Mouse (Mus musculus): ENCODE data around the gene Lpp. TPM values are rescaled to one million over a fixed set of nuclear protein-coding genes. Genes with fewer than 3 reads are reported as not detected.

The Lpp gene
- polyA plus RNA-seq, 1 experiment from 2014 or later, result 10.7 TPM

GRCm38 (mm10) chr16:24651655-24652654 is 258.6 kb downstream of the Lpp start:
- TF ChIP-seq EP300 (IDR thresholded peaks at IDR 0.05; ENCODE audit: low read depth), result peak; percentile 38
- TF ChIP-seq CTCF (IDR thresholded peaks at IDR 0.05; ENCODE audit: low read depth), result no peak
- H3K27ac ChIP-seq (ENCODE audit: low read depth), result no peak overlapping the region
- 69% methylated on average over 8 of the region's 8 CpGs for WGBS (ENCODE audit: insufficient replicate concordance)
- H3K9ac ChIP-seq (replicated peaks), result no peak overlapping the region
- no peaks in the 10 kb centered on the region for H3K9me3 ChIP-seq (ENCODE audit: low read length)
- H3K4me1 ChIP-seq (ENCODE audit: insufficient read depth), result peaks cover 3% of the 10 kb centered on the region; the same call in 1 of the 2 replicates
- no peak overlapping the region for H3K4me2 ChIP-seq (ENCODE audit: low read depth, low read length)
- H3K4me3 ChIP-seq (ENCODE audit: low read depth, low read length), result no peak overlapping the region
- ATAC-seq, result no peak
- H3K36me3 ChIP-seq (replicated peaks; ENCODE audit: insufficient read depth, low read length), result no peaks in the 10 kb centered on the region
- no peaks in the 10 kb centered on the region for H3K27me3 ChIP-seq (ENCODE audit: insufficient read depth, low read length)
- no peak for DNase-seq

- Histone ChIP-seq H3K4me2 (ENCODE audit: low read depth, low read length) (no peak overlapping the region), H3K27me3 (ENCODE audit: insufficient read depth, low read length) (no peaks in the 10 kb centered on the region), H3K27ac (ENCODE audit: low read depth) (no peak overlapping the region), H3K9me3 (ENCODE audit: low read length) (no peaks in the 10 kb centered on the region), H3K36me3 (replicated peaks; ENCODE audit: insufficient read depth, low read length) (no peaks in the 10 kb centered on the region), H3K9ac (replicated peaks) (no peak overlapping the region), H3K4me3 (ENCODE audit: low read depth, low read length) (no peak overlapping the region), H3K4me1 (ENCODE audit: insufficient read depth) (peaks cover 3% of the 10 kb centered on the region; the same call in 1 of the 2 replicates)
- WGBS (ENCODE audit: insufficient replicate concordance), result 60% methylated on average over 5 of the region's 5 CpGs
- DNase-seq (no peak), ATAC-seq (no peak)
- TF ChIP-seq CTCF (IDR thresholded peaks at IDR 0.05; ENCODE audit: low read depth) (no peak), EP300 (IDR thresholded peaks at IDR 0.05; ENCODE audit: low read depth) (no peak)
These were observed 259.7 kb downstream of the Lpp start for GRCm38 (mm10) chr16:24653041-24653440.

- 53% methylated on average over 3 of the region's 3 CpGs for WGBS (ENCODE audit: insufficient replicate concordance)
- Histone ChIP-seq H3K27me3 (ENCODE audit: insufficient read depth, low read length) (no peaks in the 10 kb centered on the region), H3K4me3 (ENCODE audit: low read depth, low read length) (no peak overlapping the region), H3K4me2 (ENCODE audit: low read depth, low read length) (no peak overlapping the region), H3K27ac (ENCODE audit: low read depth) (no peak overlapping the region), H3K9ac (replicated peaks) (no peak overlapping the region), H3K9me3 (ENCODE audit: low read length) (no peaks in the 10 kb centered on the region), H3K36me3 (replicated peaks; ENCODE audit: insufficient read depth, low read length) (no peaks in the 10 kb centered on the region), H3K4me1 (ENCODE audit: insufficient read depth) (peaks cover 3% of the 10 kb centered on the region; the same call in 1 of the 2 replicates)
- TF ChIP-seq CTCF (IDR thresholded peaks at IDR 0.05; ENCODE audit: low read depth) (no peak), EP300 (IDR thresholded peaks at IDR 0.05; ENCODE audit: low read depth) (no peak)
- ATAC-seq (no peak), DNase-seq (no peak)
These were observed 261.8 kb downstream of the Lpp start for GRCm38 (mm10) chr16:24655116-24655515.

- 75% methylated on average over 8 of the region's 8 CpGs for WGBS (ENCODE audit: insufficient replicate concordance)
- TF ChIP-seq CTCF (IDR thresholded peaks at IDR 0.05; ENCODE audit: low read depth), result no peak
- no peak for TF ChIP-seq EP300 (IDR thresholded peaks at IDR 0.05; ENCODE audit: low read depth)
- ATAC-seq, result no peak
These were observed 262.7 kb downstream of the Lpp start for GRCm38 (mm10) chr16:24656026-24656425.

GRCm38 (mm10) chr16:24656752-24657151 is 263.4 kb downstream of the Lpp start:
- Histone ChIP-seq H3K9ac (replicated peaks) (no peak overlapping the region), H3K27ac (ENCODE audit: low read depth) (no peak overlapping the region), H3K4me2 (ENCODE audit: low read depth, low read length) (no peak overlapping the region), H3K36me3 (replicated peaks; ENCODE audit: insufficient read depth, low read length) (peaks cover 3% of the 10 kb centered on the region; the same call in 1 of the 2 replicates), H3K4me1 (ENCODE audit: insufficient read depth) (peaks cover under 1% of the 10 kb centered on the region; the same call in 1 of the 2 replicates), H3K4me3 (ENCODE audit: low read depth, low read length) (no peak overlapping the region), H3K27me3 (ENCODE audit: insufficient read depth, low read length) (no peaks in the 10 kb centered on the region), H3K9me3 (ENCODE audit: low read length) (no peaks in the 10 kb centered on the region)
- WGBS (ENCODE audit: insufficient replicate concordance), result 73% methylated on average over 5 of the region's 5 CpGs
- DNase-seq (no peak), ATAC-seq (no peak)
- TF ChIP-seq EP300 (IDR thresholded peaks at IDR 0.05; ENCODE audit: low read depth) (no peak), CTCF (IDR thresholded peaks at IDR 0.05; ENCODE audit: low read depth) (no peak)

More at GRCm38 (mm10) chr16:24656026-24656425, 262.7 kb downstream of the Lpp start:
- H3K27ac ChIP-seq (ENCODE audit: low read depth), result no peak overlapping the region
- H3K4me2 ChIP-seq (ENCODE audit: low read depth, low read length), result no peak overlapping the region
- no peak overlapping the region for H3K9ac ChIP-seq (replicated peaks)
- peaks cover 3% of the 10 kb centered on the region; the same call in 1 of the 2 replicates for H3K4me1 ChIP-seq (ENCODE audit: insufficient read depth)
- no peak overlapping the region for H3K4me3 ChIP-seq (ENCODE audit: low read depth, low read length)
- H3K36me3 ChIP-seq (replicated peaks; ENCODE audit: insufficient read depth, low read length), result no peaks in the 10 kb centered on the region
- no peak for DNase-seq
- H3K9me3 ChIP-seq (ENCODE audit: low read length), result no peaks in the 10 kb centered on the region
- H3K27me3 ChIP-seq (ENCODE audit: insufficient read depth, low read length), result no peaks in the 10 kb centered on the region

GRCm38 (mm10) chr16:24659049-24659448 is 265.7 kb downstream of the Lpp start:
- DNase-seq, result no peak
- no peak for TF ChIP-seq EP300 (IDR thresholded peaks at IDR 0.05; ENCODE audit: low read depth)
- no peak for TF ChIP-seq CTCF (IDR thresholded peaks at IDR 0.05; ENCODE audit: low read depth)
- H3K27me3 ChIP-seq (ENCODE audit: insufficient read depth, low read length), result no peaks in the 10 kb centered on the region
- peaks cover 3% of the 10 kb centered on the region; the same call in 1 of the 2 replicates for H3K36me3 ChIP-seq (replicated peaks; ENCODE audit: insufficient read depth, low read length)
- H3K9me3 ChIP-seq (ENCODE audit: low read length), result no peaks in the 10 kb centered on the region
- H3K4me1 ChIP-seq (ENCODE audit: insufficient read depth), result no peaks in the 10 kb centered on the region; the same call in 1 of the 2 replicates
- no peak for ATAC-seq
- no peak overlapping the region for H3K9ac ChIP-seq (replicated peaks)
- H3K4me2 ChIP-seq (ENCODE audit: low read depth, low read length), result no peak overlapping the region
- H3K4me3 ChIP-seq (ENCODE audit: low read depth, low read length), result no peak overlapping the region
- H3K27ac ChIP-seq (ENCODE audit: low read depth), result no peak overlapping the region
- WGBS (ENCODE audit: insufficient replicate concordance), result 65% methylated on average over 2 of the region's 2 CpGs

Data from liver, postnatal 0 days (tissue).